Comparison of ENCODE assay signal across 14 mouse cellular contexts in the genomic region with DNA sequence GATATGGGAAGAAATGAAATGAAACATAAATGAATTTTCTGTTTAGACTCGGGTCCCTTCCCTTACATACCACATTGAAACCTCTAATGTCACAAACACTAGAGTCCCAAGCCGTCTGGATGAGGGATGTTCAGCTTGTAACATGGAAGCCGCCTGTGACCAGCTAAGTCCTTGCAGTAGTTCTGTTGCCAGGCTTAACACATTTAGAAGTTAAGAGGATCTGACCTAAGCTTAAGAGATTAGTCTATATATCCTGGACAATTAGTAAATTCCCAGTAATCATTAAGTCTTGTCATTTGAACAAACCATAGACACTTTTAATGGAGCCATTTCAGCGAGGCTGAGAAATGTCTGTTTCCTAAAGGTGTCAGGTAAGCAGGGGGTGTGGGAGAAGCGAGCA. TPM values are rescaled to one million over a fixed set of nuclear protein-coding genes. Genes with fewer than 3 reads are reported as not detected.
"Had no signal": no experiment of that assay in that cellular context is flagged by ENCODE, and none has a peak within 500 bp of the region (broad histone marks: within the 10 kb centered on the region; RNA-seq: fewer than 3 reads in every experiment).

No protein-coding gene starts in this region.

- H3K27me3 ChIP-seq: limb, embryonic 12.5 days had no signal

- H3K9me3 ChIP-seq: limb, embryonic 12.5 days; megakaryocyte, embryonic 14.5 days; stomach, embryonic 15.5 days had no signal

- H3K4me3 ChIP-seq: left cerebral cortex, adult 2 months; limb, embryonic 12.5 days; megakaryocyte, embryonic 14.5 days; stomach, embryonic 15.5 days had no signal

- H3K9ac ChIP-seq: limb, embryonic 12.5 days; stomach, embryonic 15.5 days had no signal

- DNase-seq: kidney, adult 8-10 months; lung, postnatal 10 days; right cerebral cortex, postnatal 14 days; thymus, postnatal 36 days had no signal

- H3K4me2 ChIP-seq: limb, embryonic 12.5 days; midbrain, embryonic 11.5 days; stomach, embryonic 15.5 days had no signal

- H3K36me3 ChIP-seq: limb, embryonic 12.5 days; stomach, embryonic 15.5 days had no signal

- H3K27ac ChIP-seq: left cerebral cortex, adult 2 months; limb, embryonic 12.5 days; macrophage; stomach, embryonic 15.5 days had no signal

- ATAC-seq: hindbrain, embryonic 16.5 days; inflammation-experienced regulatory T-cells, adult 6 months; intestine, postnatal 0 days; midbrain, embryonic 16.5 days had no signal

RNA-seq across cellular contexts. Expression of a gene that starts 35.1 kb away (rescaled TPM):
- polyA plus RNA-seq: inflammation-experienced regulatory T-cells, adult 6 months; macrophage had no signal
